Mouse (Mus musculus) left cerebral cortex, adult 8-10 months (tissue): Measurements from ENCODE around the gene Casr. TPM values are rescaled to one million over a fixed set of nuclear protein-coding genes. Genes with fewer than 3 reads are reported as not detected.

Experiments
- DNase-seq, 2 experiments: peaks; one replicate each; pipeline ENCODE4 v3.0.0; 2022; ENCODE audit warnings: low spot score in 2 of 2
- total RNA-seq, 4 experiments: library from RNA; stranded (reverse); gene quantifications; 2 replicates each; pipeline ENCODE4 v1.2.4; 2022

Casr gene
- under 1 TPM; 0.30 to 0.79 (median 0.52) TPM for total RNA-seq

- DNase-seq = no peak
These were observed at the start of gene Casr for GRCm38 (mm10) chr16:36561386-36562338. TSS of gene Casr (minus strand) at chr16:36562141.

- no peak for DNase-seq
These were observed 40.7 kb upstream of the Casr start for GRCm38 (mm10) chr16:36602632-36603031.

- no peak for DNase-seq
These were observed 36.3 kb upstream of the Casr start for GRCm38 (mm10) chr16:36598265-36598664.

DNA sequence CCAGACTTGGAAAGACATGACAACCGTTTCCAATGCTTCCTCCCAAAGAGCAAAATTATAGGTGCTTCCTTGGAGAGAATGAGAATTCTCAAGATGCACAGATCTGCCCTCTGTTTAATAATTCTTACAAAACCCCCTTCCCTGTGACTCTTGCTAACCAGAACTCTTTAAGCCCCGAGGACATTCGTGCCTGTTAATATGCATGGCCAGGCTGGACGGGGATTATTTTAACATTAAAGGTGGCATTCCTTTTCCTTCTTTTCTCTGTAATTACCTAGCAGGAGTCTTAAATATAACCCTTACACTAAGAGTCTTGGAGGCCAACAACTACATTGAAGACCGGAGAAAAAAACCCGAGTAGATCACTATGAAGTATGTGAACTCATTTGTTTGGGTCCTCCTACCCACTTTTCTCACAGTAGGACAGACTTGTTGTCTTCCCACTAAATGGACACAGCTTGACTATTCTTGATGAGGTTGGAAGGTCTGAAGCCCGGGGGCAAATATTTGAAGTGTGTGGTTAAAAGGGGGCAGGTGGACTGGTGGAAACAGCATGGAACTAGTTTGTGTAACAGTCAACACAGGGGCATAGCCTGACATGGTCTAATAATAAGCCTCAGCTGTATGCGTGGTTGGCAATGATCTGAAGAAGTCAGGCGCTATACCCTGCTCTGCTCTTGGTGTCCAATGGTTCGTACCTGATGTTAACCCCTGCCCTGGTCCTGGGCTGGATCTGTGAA, 34.9 kb upstream of the Casr start:
- DNase-seq = no peak

GRCm38 (mm10) chr16:36589898-36590297, 28.0 kb upstream of the Casr start:
- DNase-seq = no peak

DNA sequence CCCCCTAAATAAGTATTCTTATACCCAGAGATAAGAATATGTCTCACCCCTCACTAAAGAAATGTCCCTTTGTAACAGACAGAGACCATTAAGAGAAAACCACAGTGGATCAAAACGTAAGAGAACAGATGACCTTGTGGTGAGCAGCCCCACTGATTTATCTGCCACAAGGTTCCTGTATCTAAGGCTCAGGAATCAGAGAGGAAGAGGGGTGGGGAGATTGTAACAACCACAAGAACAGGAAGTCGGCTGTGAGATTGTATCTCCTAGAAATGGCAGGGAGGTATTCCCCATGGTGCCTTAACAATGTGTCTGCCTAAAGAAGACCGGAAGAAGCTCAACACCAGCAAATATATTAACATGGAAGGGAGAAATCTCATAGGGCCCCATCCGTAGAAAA, 26.0 kb upstream of the Casr start:
- no peak for DNase-seq

GRCm38 (mm10) chr16:36582073-36582472, 20.1 kb upstream of the Casr start:
- DNase-seq = no peak

DNA sequence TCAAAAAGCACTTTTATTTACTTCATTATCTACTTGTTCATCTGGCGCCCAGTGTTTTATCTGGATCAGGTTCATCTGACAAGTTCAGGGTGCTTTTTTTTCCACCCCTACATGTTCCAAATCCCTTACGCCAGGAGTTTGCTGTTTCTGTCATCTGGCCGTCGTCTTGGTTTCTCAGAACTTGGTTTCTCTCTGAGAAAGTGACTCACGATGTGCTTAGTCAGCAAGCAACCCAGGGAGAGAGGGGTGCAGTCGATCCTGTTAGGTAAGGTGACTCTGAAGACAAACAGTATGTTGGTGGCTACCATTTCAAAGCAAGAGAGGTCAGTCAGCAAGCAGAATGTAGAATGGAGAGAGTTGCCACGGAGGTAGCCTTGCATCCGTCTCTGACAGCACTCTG, 10.0 kb upstream of the Casr start:
- no peak for DNase-seq

DNA sequence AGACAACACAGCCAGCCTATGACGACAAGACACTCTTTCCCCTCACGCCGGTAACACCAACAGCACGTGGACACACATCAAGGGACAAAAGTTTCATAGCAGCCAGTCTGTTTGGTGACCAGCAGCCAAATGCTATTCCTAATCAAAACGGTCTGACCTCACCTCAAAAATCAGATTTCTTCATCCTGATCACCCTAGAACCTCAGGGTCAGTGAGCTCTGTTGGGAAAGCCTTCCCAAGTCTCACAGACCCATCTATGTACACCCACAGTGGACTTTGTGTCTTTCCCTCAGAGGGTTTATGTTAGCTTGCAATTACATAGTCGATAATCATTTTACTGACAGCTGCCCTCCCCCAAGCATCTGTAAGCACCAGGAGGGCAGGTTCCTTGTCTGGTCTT, 2.4 kb downstream of the Casr start:
- DNase-seq = no peak

DNA sequence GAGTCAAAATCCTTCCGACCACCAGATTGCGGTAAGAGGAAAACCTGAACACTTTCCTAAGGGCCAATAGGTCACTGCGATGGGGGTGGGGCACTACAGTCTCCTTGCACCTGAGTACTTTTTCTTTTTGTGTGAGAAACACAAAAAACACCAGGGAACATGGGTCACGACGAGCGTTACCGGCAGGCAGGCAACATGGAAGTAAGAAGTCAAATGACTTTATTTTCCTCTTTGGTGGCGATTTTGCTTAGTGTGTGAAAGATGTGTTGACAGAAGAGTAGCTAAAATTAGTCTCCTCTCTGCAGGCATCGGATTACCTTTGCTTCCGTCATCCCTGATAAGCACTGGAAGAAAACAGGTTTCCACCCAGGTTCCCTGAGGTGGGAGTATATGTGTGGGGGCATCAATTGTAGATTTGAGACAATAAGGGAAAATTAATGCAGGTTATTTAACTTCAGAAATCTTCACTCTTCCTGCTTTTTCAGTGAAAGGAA, 6.2 kb downstream of the Casr start:
- DNase-seq = no peak

DNA sequence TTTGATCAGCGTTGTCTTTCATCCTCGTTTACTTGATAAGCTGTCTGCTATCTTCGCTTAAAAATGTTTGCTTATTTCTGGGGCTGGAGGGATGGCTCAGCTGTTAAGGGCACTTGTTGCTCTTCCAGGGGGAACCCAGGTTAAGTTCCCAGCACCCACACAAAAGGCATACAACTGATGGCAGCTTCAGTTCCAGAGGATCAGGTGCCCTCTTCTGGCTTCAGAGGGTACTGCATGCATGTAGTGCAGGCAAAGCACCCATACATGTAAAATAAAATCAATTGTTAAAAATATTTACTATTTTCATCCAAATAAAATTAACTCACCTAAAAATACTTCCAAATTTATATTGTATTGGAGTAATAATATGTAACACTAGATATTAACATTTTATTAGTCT, 8.3 kb downstream of the Casr start:
- DNase-seq = no peak

DNA sequence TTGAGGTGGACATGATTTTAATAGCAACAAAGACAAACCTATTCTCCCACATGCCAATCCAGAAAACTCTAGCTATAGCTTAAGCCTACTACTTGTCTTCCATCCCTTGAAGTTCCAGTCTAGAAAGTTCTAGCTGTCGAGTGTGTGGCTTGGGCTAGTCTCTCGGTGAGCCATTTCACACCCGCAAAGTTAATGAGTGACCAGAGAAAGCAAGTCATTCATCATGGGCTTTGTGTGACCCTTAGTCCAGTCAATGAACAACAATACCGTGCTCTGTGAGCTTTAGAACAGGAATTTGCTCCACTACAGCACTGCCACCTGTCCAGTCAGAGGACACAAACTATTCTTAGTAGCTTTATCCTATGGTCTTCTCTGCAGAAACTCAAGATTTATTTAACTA, 16.6 kb downstream of the Casr start:
- DNase-seq = no peak

GRCm38 (mm10) chr16:36543091-36543490, 18.9 kb downstream of the Casr start:
- DNase-seq = no peak

- DNase-seq = no peak
These were observed 21.1 kb downstream of the Casr start for GRCm38 (mm10) chr16:36540834-36541233.

DNA sequence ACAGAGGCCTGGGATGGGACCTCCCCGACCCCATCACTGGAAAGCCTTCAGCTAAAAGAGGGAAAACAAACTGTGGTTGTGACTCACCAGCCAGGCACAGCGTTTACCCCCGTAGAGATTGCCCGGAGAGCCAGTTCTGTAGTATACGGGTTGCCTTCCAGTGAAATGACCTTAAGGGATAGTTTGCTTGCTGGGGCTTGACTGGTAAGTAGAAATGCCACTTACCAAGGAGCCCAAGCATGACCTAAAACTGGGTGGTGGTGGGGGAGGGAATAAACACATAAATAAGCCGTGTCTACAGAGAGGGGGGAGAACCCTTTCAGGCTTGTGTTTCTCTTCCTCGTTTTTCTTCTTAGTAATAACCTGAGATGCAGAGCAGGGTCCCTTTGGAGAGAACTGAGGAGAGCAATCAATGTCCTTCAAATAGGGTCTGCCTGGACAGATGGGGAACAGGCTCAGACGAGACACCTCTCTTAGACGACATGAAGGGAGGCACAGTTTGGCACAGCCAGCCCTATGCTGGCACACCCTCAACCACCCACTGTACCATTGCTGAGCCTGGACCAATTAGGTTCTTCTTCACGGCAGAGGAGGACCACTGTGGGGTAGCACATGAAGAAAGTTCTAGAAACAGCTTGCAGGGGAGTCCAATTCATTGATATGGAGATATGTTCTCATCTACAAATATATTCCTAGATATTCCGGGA, 28.8 kb downstream of the Casr start:
- no peak for DNase-seq

- no peak for DNase-seq
These were observed 29.9 kb downstream of the Casr start for GRCm38 (mm10) chr16:36532046-36532445.

- DNase-seq = no peak
These were observed 30.3 kb downstream of the Casr start for GRCm38 (mm10) chr16:36531630-36532029.

- peak in 1 of 2 experiments; percentile 10 for DNase-seq
These were observed 31.1 kb downstream of the Casr start for GRCm38 (mm10) chr16:36530566-36531552.

DNA sequence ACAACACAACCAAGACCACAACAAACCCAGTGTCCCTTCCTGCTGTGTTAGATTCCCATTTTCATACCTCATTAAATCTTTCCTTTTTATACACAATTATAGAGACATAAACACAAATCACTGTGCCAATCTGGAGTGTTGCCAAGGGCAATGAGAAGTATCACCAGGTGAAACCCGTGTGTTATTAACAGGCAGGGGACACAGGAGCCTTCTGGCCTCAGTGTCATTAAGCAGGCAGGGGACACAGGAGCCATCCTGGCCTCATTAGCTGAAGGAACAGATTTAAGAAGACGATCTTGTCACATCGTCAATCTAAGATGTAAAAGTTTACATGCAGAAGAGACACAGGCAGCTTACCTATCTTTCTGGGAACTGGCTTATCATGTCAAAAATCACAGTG, 33.1 kb downstream of the Casr start:
- no peak for DNase-seq

- no peak for DNase-seq
These were observed 35.2 kb downstream of the Casr start for GRCm38 (mm10) chr16:36526596-36527282.
